Mouse (Mus musculus) ovary, postnatal 10 days (tissue): ENCODE data around the gene A930033H14Rik.
A peak's percentile ranks its signal among the peaks of the same experiment; 100 is the strongest.

Experiments used
- DNase-seq: peaks from one replicate; pipeline ENCODE4 v3.0.0; 2022; ENCODE audit warnings: low spot score

A930033H14Rik gene

GRCm38 (mm10) chr10:69212542-69213440 is at the start of gene A930033H14Rik:
Gene A930033H14Rik, minus strand, starts transcription at chr10:69213098.
- DNase-seq: peak; percentile 63

- DNase-seq: no peak
Observed at GRCm38 (mm10) chr10:69259929-69260328, 47.0 kb upstream of the A930033H14Rik start.

- DNase-seq: no peak
Observed at GRCm38 (mm10) chr10:69259161-69259560, 46.3 kb upstream of the A930033H14Rik start.

GRCm38 (mm10) chr10:69258588-69258987 is 45.7 kb upstream of the A930033H14Rik start:
- no peak for DNase-seq

GRCm38 (mm10) chr10:69257592-69258133 is 44.8 kb upstream of the A930033H14Rik start:
- no peak for DNase-seq

- DNase-seq: no peak
Observed at GRCm38 (mm10) chr10:69255594-69255993, 42.7 kb upstream of the A930033H14Rik start.

- no peak for DNase-seq
Observed at GRCm38 (mm10) chr10:69254390-69254847, 41.5 kb upstream of the A930033H14Rik start.

GRCm38 (mm10) chr10:69253686-69254080 is 40.8 kb upstream of the A930033H14Rik start:
- DNase-seq: no peak

- no peak for DNase-seq
Observed at GRCm38 (mm10) chr10:69253075-69253685, 40.3 kb upstream of the A930033H14Rik start.

GRCm38 (mm10) chr10:69252112-69253074 is 39.5 kb upstream of the A930033H14Rik start:
- DNase-seq: no peak

GRCm38 (mm10) chr10:69251254-69251653 is 38.4 kb upstream of the A930033H14Rik start:
- no peak for DNase-seq

- no peak for DNase-seq
Observed at GRCm38 (mm10) chr10:69248261-69249160, 35.6 kb upstream of the A930033H14Rik start.

GRCm38 (mm10) chr10:69247311-69248033 is 34.6 kb upstream of the A930033H14Rik start:
- no peak for DNase-seq

- DNase-seq: no peak
Observed at GRCm38 (mm10) chr10:69246762-69247161, 33.9 kb upstream of the A930033H14Rik start.

- DNase-seq: no peak
Observed at GRCm38 (mm10) chr10:69245906-69246668, 33.2 kb upstream of the A930033H14Rik start.

- DNase-seq: no peak
Observed at GRCm38 (mm10) chr10:69245151-69245550, 32.3 kb upstream of the A930033H14Rik start.

- DNase-seq: no peak
Observed at GRCm38 (mm10) chr10:69240530-69240929, 27.6 kb upstream of the A930033H14Rik start.

- DNase-seq: no peak
Observed at GRCm38 (mm10) chr10:69238311-69238710, 25.4 kb upstream of the A930033H14Rik start.

GRCm38 (mm10) chr10:69237781-69238180 is 24.9 kb upstream of the A930033H14Rik start:
- no peak for DNase-seq
